Mouse (Mus musculus) bone marrow, adult 2 months (tissue): Measurements from ENCODE around the gene Pcsk2. TPM values are rescaled to one million over a fixed set of nuclear protein-coding genes. Genes with fewer than 3 reads are reported as not detected.

Experiments used
- H3K27ac ChIP-seq: fragments of 200-500 bp; 2 replicates; pipeline ENCODE4 v1.5.1; 2012; ENCODE audit warnings: low read depth, mild to moderate bottlenecking, control low read depth, inconsistent platforms, low read length; ENCODE audit not compliant: control insufficient read depth, poor library complexity, insufficient read depth
- H3K4me1 ChIP-seq: fragments of 200-500 bp; 2 replicates; pipeline ENCODE4 v1.6.1; 2011; ENCODE audit warnings: low read length; ENCODE audit not compliant: control insufficient read depth, insufficient read depth
- H3K4me3 ChIP-seq: fragments of 200-500 bp; replicated peaks from 2 replicates; pipeline ENCODE3; 2011; ENCODE audit warnings: mild to moderate bottlenecking, low read depth, low read length, control low read depth; ENCODE audit not compliant: control insufficient read depth
- CTCF ChIP-seq: fragments of 200-500 bp; IDR thresholded peaks from 2 replicates; pipeline ENCODE4 v1.5.1; 2011; ENCODE audit warnings: low read length, control low read depth; ENCODE audit not compliant: control insufficient read depth, insufficient read depth
- POLR2A ChIP-seq: fragments of 200-500 bp; IDR thresholded peaks from 2 replicates; pipeline ENCODE4 v1.6.1; 2011; ENCODE audit warnings: low read depth, mild to moderate bottlenecking, control low read depth, low read length, borderline replicate concordance; ENCODE audit not compliant: control insufficient read depth
- WGBS: fragments of 180-500 bp; shearing (Covaris S2); methylation state at CpG from one replicate; pipeline ENCODE4 v1.1.7; 2018; 5-methylcytosine and 5-hydroxymethylcytosine counted together
- polyA plus RNA-seq: library from polyadenylated mRNA; stranded (reverse); fragments of >200 nt; gene quantifications from 2 replicates; pipeline ENCODE4 v1.2.4, GENCODE M21; 2011; ENCODE audit warnings: low replicate concordance; ENCODE audit not compliant: missing spikeins, insufficient read depth, insufficient read length

Gene Pcsk2
- polyA plus RNA-seq, 1 experiment = 0.97 TPM

- Histone ChIP-seq H3K27ac (no peak overlapping the region), H3K4me3 (no peak overlapping the region), H3K4me1 (no peaks in the 10 kb centered on the region)
- TF ChIP-seq POLR2A (no peak), CTCF (no peak)
- WGBS = 68% methylated on average over 4 of the region's 4 CpGs
Observed at GRCm38 (mm10) chr2:143724101-143724500, 178.1 kb downstream of the Pcsk2 start.

DNA sequence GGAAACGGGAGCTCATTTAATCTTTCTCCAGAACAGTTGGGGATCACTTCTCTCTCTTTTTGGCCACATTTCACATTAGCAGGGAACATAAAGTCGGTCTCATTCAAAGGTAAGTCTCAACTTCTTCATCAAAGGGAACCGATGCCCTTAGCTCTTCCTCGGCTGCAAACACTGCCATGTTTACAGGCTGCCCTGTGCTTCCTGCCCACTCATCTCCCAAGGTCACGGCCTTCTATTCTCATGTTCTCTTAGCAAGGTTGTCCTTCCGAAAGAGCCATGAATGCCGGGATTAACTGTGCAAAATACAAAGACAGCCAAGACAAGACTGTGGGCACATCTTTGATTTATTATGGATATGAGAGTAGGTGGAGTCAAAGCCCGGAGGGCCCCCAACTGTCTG lies 178.8 kb downstream of the Pcsk2 start:
- WGBS = 81% methylated on average over 8 of the region's 8 CpGs
- Histone ChIP-seq H3K4me1 (no peaks in the 10 kb centered on the region), H3K27ac (no peak overlapping the region), H3K4me3 (no peak overlapping the region)
- no peak for TF ChIP-seq POLR2A
- TF ChIP-seq CTCF = no peak

GRCm38 (mm10) chr2:143732501-143732900 lies 186.5 kb downstream of the Pcsk2 start:
- no peaks in the 10 kb centered on the region for H3K4me1 ChIP-seq
- WGBS = 76% methylated on average over 10 of the region's 10 CpGs
- no peak overlapping the region for H3K27ac ChIP-seq
- no peak for TF ChIP-seq CTCF
- no peak for TF ChIP-seq POLR2A
- H3K4me3 ChIP-seq = no peak overlapping the region

DNA sequence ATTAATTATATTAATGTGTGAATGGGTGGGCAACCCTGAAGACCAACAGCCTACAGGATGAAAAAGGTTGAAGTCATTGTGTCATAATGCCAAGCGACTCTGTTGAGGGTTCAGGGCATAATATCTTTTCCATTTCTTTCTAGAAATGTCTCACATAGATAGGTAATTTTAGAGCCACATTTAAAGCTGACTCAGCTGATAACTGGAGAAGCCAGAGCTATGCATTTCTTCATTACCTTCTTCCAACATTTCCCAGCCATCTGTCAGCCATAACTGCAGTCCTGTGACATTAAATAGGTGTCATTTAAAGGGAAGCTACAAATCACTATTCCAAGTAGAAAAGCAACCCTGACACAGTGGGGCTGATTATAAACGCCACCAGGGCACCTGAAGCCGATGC lies 189.5 kb downstream of the Pcsk2 start:
- Histone ChIP-seq H3K27ac (no peak overlapping the region), H3K4me3 (no peak overlapping the region), H3K4me1 (no peaks in the 10 kb centered on the region)
- TF ChIP-seq CTCF (no peak), POLR2A (no peak)
- WGBS = 77% methylated on average over 3 of the region's 3 CpGs

GRCm38 (mm10) chr2:143739475-143740226 lies 193.7 kb downstream of the Pcsk2 start:
- 79% methylated on average over 7 of the region's 7 CpGs for WGBS
- H3K4me3 ChIP-seq = no peak overlapping the region
- no peaks in the 10 kb centered on the region for H3K4me1 ChIP-seq
- H3K27ac ChIP-seq = no peak overlapping the region
- TF ChIP-seq CTCF (no peak), POLR2A (no peak)

DNA sequence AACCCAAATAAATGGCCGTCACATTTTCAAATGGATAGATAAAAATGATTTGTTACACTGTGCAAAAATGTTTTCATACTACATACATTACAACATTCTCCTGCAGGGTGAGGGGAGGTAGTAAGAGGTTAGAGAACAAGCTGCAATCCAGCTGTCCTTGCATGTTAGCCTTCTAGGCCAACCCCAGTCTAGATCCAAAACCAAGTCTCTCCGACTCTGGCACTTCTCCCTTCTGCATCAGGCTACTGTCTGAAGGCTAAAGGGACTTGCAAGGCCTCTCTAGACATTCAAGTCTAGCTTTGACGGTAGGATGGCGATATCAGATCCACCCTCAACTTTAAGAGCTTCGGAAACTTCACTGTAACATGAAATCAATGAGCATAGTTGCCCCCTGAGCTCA lies 196.5 kb downstream of the Pcsk2 start:
- no peak overlapping the region for H3K27ac ChIP-seq
- TF ChIP-seq POLR2A = no peak
- no peak for TF ChIP-seq CTCF
- no peak overlapping the region for H3K4me3 ChIP-seq
- H3K4me1 ChIP-seq = no peaks in the 10 kb centered on the region
- 80% methylated on average over 5 of the region's 5 CpGs for WGBS

DNA sequence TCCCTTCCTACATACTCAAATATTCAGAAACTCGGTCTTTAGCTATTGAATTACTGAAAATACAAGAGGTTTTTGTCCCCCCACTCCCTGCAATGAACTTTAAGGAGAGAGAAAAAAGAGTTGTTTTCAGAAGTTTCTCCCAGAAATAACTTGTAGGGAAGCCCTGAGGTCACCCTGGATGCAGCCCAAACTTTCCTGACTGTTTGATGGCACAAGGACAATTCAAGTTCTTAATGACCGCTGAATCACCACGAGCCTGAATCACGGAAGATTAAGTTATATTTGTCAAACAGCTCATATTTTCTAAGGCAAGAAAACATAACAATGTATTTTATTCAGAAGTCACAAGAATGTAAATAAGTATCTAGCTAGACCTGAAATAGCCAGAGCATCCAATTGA lies 197.1 kb downstream of the Pcsk2 start:
- Histone ChIP-seq H3K27ac (no peak overlapping the region), H3K4me3 (no peak overlapping the region), H3K4me1 (no peaks in the 10 kb centered on the region)
- 81% methylated on average over 4 of the region's 4 CpGs for WGBS
- TF ChIP-seq POLR2A (no peak), CTCF (no peak)

DNA sequence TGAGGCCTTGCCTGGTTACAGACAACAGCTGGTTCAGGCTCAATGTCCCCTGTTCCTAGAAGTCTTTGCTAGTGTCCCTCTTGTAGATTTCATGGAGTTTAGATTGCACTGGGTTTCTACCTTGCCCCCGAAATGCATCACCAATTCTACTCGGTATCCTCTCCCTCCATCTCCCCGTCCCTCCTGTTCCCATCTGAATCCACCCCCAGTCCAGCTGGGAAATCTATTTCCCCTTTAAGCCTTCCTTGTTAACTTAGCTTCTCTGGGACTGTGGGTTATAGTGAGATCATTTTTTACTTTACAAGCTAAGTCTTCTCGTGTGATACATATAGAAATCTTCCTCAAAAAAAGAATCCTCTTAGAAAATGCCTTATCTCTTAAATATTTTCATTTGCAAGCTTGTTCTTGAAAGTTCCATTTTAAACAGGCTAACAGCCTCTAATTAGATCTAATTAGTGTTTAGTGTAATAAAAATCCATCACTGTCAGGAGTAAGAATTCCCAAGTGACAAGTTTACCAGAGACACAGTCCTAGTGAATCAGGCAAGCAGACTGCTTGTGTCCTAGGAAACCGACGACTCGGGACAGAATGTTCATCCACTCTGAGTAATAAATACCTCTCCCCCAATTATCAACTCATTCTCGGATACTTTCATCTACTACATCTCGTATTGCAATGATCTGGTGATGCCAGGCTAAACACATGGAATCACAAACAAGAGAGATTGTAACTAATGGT lies 206.3 kb downstream of the Pcsk2 start:
- 69% methylated on average over 9 of the region's 9 CpGs for WGBS
- no peak overlapping the region for H3K4me3 ChIP-seq

GRCm38 (mm10) chr2:143776448-143776847 lies 230.5 kb downstream of the Pcsk2 start:
- TF ChIP-seq CTCF (no peak), POLR2A (no peak)
- 10% methylated on average over 4 of the region's 4 CpGs for WGBS
- Histone ChIP-seq H3K4me3 (no peak overlapping the region), H3K4me1 (no peaks in the 10 kb centered on the region; the same call in 1 of the 2 replicates), H3K27ac (no peak overlapping the region)

More for the DNA sequence above, 206.3 kb downstream of the Pcsk2 start:
- no peaks in the 10 kb centered on the region for H3K4me1 ChIP-seq
- no peak for TF ChIP-seq POLR2A
- no peak for TF ChIP-seq CTCF
- H3K27ac ChIP-seq = no peak overlapping the region
